Mouse (Mus musculus) retina, postnatal 1 day (tissue): ENCODE measurements at regions not wholly inside any gene's neighbourhood (a gene's known extent, or its start where the extent isn't known, plus 50 kb on each side); places are given as distances from the start of the nearest gene placed in this dataset.

ENCODE experiments used
- DNase-seq: peaks from one replicate; pipeline ENCODE4 v3.0.0-alpha.2; 2012

- no peak for DNase-seq
Measured at GRCm38 (mm10) chrX:17026161-17026829, 114.7 kb upstream of the Ndp start.

GRCm38 (mm10) chrX:17017823-17018222 lies 106.2 kb upstream of the Ndp start:
- DNase-seq, result no peak

- DNase-seq, result no peak
Measured at GRCm38 (mm10) chrX:17009188-17009587, 97.6 kb upstream of the Ndp start.

- DNase-seq, result peak; percentile 87
Measured at GRCm38 (mm10) chrX:16998578-16998977, 87.0 kb upstream of the Ndp start.
